Mouse (Mus musculus) spleen, postnatal 0 days (tissue): ENCODE data around the gene Svbp. TPM values are rescaled to one million over a fixed set of nuclear protein-coding genes. Genes with fewer than 3 reads are reported as not detected.

ENCODE experiments used
- polyA plus RNA-seq: library from polyadenylated mRNA; unstranded; fragments of >200 nt; fragmentation: Nextera tagmentation; extraction: Ambion mirVana; gene quantifications from 2 replicates; pipeline ENCODE4 v1.2.1, GENCODE M21; 2015

The Svbp gene
- 160 and 171 TPM in 2 replicates for polyA plus RNA-seq

GRCm38 (mm10) chr4:119194909-119195581 is at the start of gene Svbp:
Svbp (plus strand) TSS chr4:119195306.

GRCm38 (mm10) chr4:119173851-119174453 is 21.2 kb upstream of the Svbp start, which contains the start of gene Zfp691:
Zfp691 (minus strand) TSS chr4:119174195.

GRCm38 (mm10) chr4:119189864-119190263 is 5.2 kb upstream of the Svbp start, which contains the start of gene Ermap:
Ermap (minus strand) TSS chr4:119190011.

GRCm38 (mm10) chr4:119218169-119218568 is 23.1 kb downstream of the Svbp start, which contains the start of gene Tmem269:
Tmem269 (minus strand) TSS chr4:119218217.

GRCm38 (mm10) chr4:119232410-119233255 is 37.5 kb downstream of the Svbp start, which contains the start of the genes AU022252 and P3h1:
AU022252 (minus strand) TSS chr4:119232712.
P3h1 (plus strand) TSS chr4:119232915.

Other genes starting within 250 kb of the Svbp start
- not detected in 2 replicates for gene Lao1, start 233.7 kb upstream of the Svbp start, polyA plus RNA-seq
- gene Slc2a1, start 86.6 kb upstream of the Svbp start, polyA plus RNA-seq, result 25.6 and 28.5 TPM in 2 replicates
- 3.8 and 5.5 TPM in 2 replicates for gene Zfp691, start 21.1 kb upstream of the Svbp start, polyA plus RNA-seq
- 377 and 407 TPM in 2 replicates for gene Ermap, start 5.3 kb upstream of the Svbp start, polyA plus RNA-seq
- gene Tmem269, start 22.9 kb downstream of the Svbp start, polyA plus RNA-seq, result not detected in 2 replicates
- gene AU022252, start 37.4 kb downstream of the Svbp start, polyA plus RNA-seq, result 10.2 and 12.2 TPM in 2 replicates
- gene P3h1, start 37.6 kb downstream of the Svbp start, polyA plus RNA-seq, result 12.8 and 16.5 TPM in 2 replicates
- 0.05 TPM in 1 of 2 replicates, not detected in the other for gene Cldn19, start 60.1 kb downstream of the Svbp start, polyA plus RNA-seq
- 364 and 377 TPM in 2 replicates for gene Ybx1, start 99.3 kb downstream of the Svbp start, polyA plus RNA-seq
- gene Ppih, start 125.2 kb downstream of the Svbp start, polyA plus RNA-seq, result 73.6 and 84.5 TPM in 2 replicates
- 1.1 and 1.2 TPM in 2 replicates for gene Ccdc30, start 220.2 kb downstream of the Svbp start, polyA plus RNA-seq
- 12.7 and 16.7 TPM in 2 replicates for gene Ppcs, start 227.1 kb downstream of the Svbp start, polyA plus RNA-seq
- 0.17 TPM in 1 of 2 replicates, not detected in the other for gene Zmynd12, start 227.5 kb downstream of the Svbp start, polyA plus RNA-seq